Mouse (Mus musculus) urinary bladder, postnatal 36 days (tissue): Measurements from ENCODE around the gene Spef1.
"Not testable (repeated sequence)": the region's sequence is repeated elsewhere in the genome, so short reads cannot be mapped to it uniquely, and the experiment has no call there.

Source experiments
- DNase-seq, 2 experiments: peaks; one replicate each; pipeline ENCODE4 v3.0.0; 2022; ENCODE audit warnings: low spot score in 2 of 2, mixed read lengths in 1 of 2

The Spef1 gene

GRCm38 (mm10) chr2:131186771-131187601 lies at the start of gene Spef1, which contains the start of gene Cdc25b:
TSS of gene Spef1 (minus strand) at chr2:131187282.
TSS of gene Cdc25b (plus strand) at chr2:131186949.
- peak; percentile 78 to 86 for DNase-seq

GRCm38 (mm10) chr2:131234970-131235635 lies 48.0 kb upstream of the Spef1 start:
- no peak for DNase-seq

DNA sequence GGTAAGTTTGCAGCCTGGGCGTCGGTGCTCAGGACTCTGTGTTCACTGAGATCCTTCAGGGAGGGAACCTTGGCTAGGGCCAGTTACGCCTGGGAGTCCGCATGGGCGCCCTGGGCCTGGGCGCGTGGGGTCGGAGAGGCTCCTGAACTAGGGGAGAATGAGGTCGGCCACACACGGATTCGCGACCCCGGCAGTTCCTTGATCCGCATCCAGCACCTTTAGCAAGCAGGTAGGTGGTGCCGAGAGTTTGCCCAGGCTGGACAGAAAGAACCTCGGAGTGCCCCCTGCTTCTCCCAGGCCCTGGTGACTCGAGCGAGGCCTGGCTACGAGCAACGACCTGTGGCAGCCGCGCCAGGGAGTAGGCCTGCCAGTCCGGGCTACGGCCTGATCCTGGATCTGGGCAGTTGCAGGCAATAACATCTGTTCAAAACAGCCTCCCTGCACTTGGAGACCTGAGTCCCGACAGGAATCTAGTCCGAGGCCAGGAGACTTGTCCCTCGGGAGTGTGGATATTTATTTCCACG lies 47.1 kb upstream of the Spef1 start:
- no peak for DNase-seq

DNA sequence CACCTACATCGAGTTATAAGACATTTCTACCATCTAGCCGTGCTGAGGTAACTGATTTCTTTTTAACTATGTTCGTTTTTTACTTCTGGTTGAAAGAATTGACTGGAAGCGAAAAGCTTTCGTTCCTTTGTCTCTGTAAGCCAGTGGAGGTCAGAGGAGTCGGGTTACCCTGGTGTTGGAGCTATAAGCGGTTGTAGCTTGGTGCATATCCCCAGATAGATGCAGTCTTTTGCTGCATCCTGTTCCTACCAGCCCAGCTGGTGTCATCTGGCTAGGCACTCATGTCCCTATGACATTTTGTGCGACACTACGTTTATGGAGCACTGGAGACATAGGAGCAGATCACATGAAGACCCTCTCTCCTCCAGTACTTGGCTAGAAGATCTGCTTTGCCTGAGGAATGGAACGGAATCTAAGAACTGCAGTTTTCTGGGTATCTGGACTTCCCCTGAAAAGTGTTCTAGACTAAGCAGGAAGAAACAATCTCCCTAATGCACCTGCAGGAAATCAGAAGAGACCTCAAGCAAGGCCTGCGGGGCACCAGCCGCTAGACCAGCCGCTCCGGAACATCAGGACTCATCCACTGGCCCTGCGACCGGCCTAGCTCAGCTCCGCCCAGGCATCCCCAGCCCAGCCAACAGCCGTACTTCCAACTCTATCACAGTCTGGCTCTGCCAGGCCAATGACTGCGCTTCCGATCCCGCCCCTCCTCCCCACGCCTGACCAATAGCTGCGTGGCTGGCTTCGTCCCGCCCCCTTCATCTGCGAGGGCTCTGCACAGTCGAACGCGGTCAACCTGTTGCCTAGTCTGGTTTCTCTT lies 46.4 kb upstream of the Spef1 start, which contains the start of gene Mavs:
Mavs (plus strand) TSS at position 757 of the 820 bp plus-strand sequence.
- DNase-seq = peak; percentile 94 to 97

DNA sequence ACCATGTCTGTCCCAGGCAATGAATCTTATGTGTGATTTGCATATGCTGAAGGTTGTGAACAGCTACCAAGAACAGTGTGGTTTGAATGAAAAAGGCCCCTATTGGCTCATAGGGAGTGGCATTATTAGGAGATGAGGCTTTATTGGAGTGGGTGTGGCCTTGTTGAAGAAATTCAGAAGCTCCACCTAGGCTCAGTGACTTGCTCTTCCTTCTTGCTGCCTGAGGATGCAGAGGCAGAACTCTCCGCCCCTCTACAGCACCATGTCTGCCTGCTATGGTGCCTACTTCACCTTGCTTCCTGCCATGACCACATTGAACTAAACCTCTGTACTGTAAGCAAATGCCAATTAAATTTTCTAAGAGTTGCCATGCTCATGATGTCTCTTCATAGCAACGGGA lies 45.5 kb upstream of the Spef1 start:
- no peak for DNase-seq

GRCm38 (mm10) chr2:131227243-131227642 lies 40.2 kb upstream of the Spef1 start:
- DNase-seq = no peak

DNA sequence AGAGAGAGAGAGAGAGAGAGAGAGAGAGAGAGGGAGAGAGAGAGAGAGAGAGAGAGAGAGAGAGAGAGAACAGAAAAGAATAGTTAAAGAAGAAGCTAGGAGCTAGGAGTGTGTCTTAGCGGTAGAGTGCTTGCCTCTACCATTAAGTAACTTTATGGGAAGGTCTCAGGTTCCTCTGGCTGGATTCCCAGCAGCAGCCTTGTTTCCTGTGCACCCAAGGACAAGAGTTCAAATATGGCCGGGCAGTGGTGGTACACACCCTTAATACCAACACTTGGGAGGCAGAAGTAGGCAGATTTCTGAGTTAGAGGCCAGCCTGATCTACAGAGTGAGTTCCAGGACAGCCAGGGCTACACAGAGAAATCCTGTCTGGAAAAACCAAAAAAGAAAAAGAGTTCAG lies 39.6 kb upstream of the Spef1 start:
- DNase-seq = not testable (repeated sequence)

DNA sequence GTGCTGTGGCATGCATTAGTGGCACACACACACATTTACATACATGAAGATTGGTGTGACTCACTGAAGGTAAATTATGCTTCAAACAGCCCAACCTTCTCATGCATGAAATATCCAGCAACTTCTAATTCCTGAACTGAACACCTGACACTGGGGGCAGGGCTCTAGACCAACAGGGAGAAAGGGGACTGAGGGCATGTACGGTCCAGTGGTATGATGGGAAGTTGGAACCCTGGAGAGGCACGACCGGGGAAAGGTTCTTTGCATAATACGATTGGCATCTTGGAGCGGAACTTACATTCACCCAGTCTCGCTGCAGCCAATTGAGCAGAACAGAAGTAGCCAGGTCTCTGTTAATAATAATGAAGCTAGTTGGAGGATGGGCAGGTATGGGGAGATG lies 38.1 kb upstream of the Spef1 start:
- DNase-seq = no peak

GRCm38 (mm10) chr2:131223569-131223968 lies 36.5 kb upstream of the Spef1 start:
- no peak for DNase-seq

GRCm38 (mm10) chr2:131222562-131222961 lies 35.5 kb upstream of the Spef1 start:
- DNase-seq = no peak

DNA sequence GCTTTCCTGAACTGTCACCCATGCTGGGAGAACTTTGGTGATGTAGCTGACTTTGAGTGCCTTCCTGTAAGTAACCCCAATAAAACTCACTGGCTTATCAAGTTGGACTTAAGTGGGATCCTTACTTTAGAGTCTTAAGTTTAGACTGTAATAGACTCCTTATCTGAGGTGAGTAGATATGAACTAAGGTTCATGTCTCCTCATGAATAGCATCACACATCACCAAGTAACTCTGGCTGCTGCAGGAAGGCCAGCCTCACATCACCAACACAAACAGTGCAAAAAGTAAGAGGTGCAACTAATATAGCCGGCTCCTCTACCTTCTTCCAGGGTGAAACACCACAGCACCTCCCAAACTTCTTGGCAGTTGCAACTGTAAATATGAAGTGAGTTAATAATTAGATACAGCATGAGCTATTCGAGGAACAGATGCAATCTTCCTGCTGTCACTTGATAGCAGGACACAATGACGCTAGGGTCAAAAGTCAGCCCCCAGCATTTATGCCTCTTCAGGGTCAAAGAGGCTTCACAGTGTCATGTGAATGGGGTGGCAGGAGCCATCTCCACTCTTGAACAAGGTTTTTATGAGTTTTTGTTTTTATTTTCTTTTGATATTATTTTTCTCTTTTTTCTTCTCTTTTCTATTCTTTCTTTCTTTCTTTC lies 34.9 kb upstream of the Spef1 start:
- DNase-seq = no peak

- DNase-seq = no peak
Observed at GRCm38 (mm10) chr2:131220030-131220429, 32.9 kb upstream of the Spef1 start.

DNA sequence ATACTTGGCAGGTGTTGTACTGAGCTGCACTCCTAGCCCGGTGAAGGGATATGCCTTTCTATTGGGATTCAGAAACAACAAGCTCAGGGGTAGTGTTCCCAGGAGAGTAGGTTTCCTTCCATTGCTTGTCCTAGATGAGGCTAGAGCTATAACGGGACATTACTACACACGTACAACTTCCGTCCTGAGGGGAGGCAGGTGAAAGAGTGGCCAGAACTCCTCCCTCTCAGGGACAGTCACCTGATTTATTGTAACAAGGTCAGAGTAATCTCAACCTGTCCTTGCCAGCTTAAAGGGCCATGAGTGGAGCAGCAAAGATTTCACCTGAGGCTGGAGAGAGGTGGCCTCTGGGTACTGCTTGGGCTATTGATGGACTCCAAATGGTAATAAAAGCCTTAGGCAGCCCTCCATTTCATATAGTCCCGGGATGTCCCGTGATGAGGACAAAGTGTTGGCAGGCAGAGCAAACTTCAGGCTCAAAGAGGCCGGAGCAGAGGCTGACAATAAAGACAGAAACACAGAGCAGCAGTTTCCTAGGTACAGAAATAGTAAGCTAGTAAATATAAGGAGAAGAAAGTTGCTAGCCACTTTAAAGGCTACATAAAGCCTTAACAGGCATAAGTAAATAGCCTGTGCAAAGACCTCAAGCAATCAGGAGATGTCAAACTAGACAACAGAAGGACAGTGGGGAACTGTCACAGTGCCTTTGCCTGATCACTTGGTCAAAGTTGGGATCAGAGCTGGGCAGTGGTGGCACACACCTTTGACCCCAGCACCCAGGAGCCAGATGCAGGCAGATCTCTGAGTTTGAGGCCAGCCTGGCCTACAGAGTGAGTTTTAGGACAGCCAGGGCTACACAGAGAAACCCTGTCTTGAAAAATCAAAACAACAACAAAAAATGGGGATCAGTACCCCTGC lies 29.1 kb upstream of the Spef1 start:
- no peak for DNase-seq

- DNase-seq = no peak
Observed at GRCm38 (mm10) chr2:131213773-131214172, 26.7 kb upstream of the Spef1 start.

DNA sequence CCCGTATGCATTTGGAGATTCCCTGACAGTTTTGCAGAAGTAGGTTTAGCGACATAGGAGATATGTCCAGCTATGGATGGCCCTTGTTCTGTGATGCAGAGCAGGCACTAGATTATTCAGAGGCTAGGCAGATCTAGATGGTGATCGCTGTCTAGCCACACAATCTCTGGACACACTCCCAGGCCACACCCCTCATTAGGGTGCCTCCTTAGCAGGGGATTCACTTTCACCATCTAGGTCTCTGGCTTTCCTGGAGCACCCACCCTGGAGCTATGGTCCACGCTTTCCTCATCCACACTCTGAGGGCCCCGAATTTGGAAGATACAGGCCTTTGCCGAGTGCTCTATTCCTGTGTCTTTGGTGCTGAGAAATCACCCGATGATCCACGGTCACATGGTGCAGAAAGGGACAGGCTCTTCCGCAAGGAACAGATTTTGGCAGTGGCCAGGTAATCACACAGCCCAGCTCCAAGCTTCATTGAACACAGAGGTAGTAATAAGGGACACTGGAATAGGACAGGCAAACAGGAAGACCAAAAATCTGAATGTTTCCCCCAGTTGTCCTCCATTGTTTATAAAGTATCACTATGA lies 24.0 kb upstream of the Spef1 start:
- DNase-seq = peak in 1 of 2 experiments; percentile 48

GRCm38 (mm10) chr2:131209969-131210792 lies 23.1 kb upstream of the Spef1 start:
- peak; percentile 96 for DNase-seq

GRCm38 (mm10) chr2:131209125-131209795 lies 22.2 kb upstream of the Spef1 start:
- no peak for DNase-seq

DNA sequence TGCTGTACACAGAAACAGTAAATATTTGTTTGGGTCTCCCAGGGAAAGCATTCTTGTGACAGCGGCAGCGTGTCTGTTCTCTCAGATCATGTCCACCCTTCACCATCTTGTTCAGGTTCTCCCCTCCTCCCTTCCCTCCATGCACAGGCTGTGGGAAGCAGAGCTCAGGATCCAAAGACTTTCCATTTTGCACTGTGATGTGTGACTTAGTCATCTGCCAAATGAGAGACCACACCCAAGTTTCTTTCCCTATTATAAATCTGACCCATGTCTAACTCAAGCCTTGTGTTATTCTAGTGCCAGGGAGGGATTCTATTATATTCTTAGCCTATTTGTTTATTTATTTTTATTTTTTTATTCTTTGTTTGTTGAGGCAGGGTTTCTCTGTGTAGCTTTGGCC lies 21.3 kb upstream of the Spef1 start:
- no peak for DNase-seq
